Mouse (Mus musculus): ENCODE results near the gene Tead3. TPM values are rescaled to one million over a fixed set of nuclear protein-coding genes. Genes with fewer than 3 reads are reported as not detected.

Tead3 gene
- 0.74 and 0.75 TPM in 2 replicates for total RNA-seq (2017)

GRCm38 (mm10) chr17:28350466-28351352 is at the start of gene Tead3:
Gene Tead3 (minus strand): TSS chr17:28350817.
- peak; percentile 43 to 51 for ATAC-seq (replicated peaks in 1 of 2; ENCODE audit: insufficient read depth in 1 of 2, low FRiP score in 2 of 2, low TSS enrichment in 1 of 2, low read depth in 1 of 2, poor library complexity in 2 of 2, severe bottlenecking in 2 of 2)

- ATAC-seq (replicated peaks in 1 of 2; ENCODE audit: insufficient read depth in 1 of 2, low FRiP score in 2 of 2, low TSS enrichment in 1 of 2, low read depth in 1 of 2, poor library complexity in 2 of 2, severe bottlenecking in 2 of 2) = no peak
These were observed 44.4 kb upstream of the Tead3 start for GRCm38 (mm10) chr17:28394994-28395393.

GRCm38 (mm10) chr17:28394051-28394765 is 43.6 kb upstream of the Tead3 start:
- no peak for ATAC-seq (replicated peaks in 1 of 2; ENCODE audit: insufficient read depth in 1 of 2, low FRiP score in 2 of 2, low TSS enrichment in 1 of 2, low read depth in 1 of 2, poor library complexity in 2 of 2, severe bottlenecking in 2 of 2)

- peak; percentile 56 to 65; a peak in 3 of 4 replicates for ATAC-seq (replicated peaks in 1 of 2; ENCODE audit: insufficient read depth in 1 of 2, low FRiP score in 2 of 2, low TSS enrichment in 1 of 2, low read depth in 1 of 2, poor library complexity in 2 of 2, severe bottlenecking in 2 of 2)
These were observed 41.2 kb upstream of the Tead3 start for GRCm38 (mm10) chr17:28391568-28392432.

GRCm38 (mm10) chr17:28388534-28388933 is 37.9 kb upstream of the Tead3 start:
- no peak for ATAC-seq (replicated peaks in 1 of 2; ENCODE audit: insufficient read depth in 1 of 2, low FRiP score in 2 of 2, low TSS enrichment in 1 of 2, low read depth in 1 of 2, poor library complexity in 2 of 2, severe bottlenecking in 2 of 2)

GRCm38 (mm10) chr17:28386150-28386905 is 35.7 kb upstream of the Tead3 start:
- peak; percentile 69 to 76 for ATAC-seq (replicated peaks in 1 of 2; ENCODE audit: insufficient read depth in 1 of 2, low FRiP score in 2 of 2, low TSS enrichment in 1 of 2, low read depth in 1 of 2, poor library complexity in 2 of 2, severe bottlenecking in 2 of 2)

- no peak for ATAC-seq (replicated peaks in 1 of 2; ENCODE audit: insufficient read depth in 1 of 2, low FRiP score in 2 of 2, low TSS enrichment in 1 of 2, low read depth in 1 of 2, poor library complexity in 2 of 2, severe bottlenecking in 2 of 2)
These were observed 33.7 kb upstream of the Tead3 start for GRCm38 (mm10) chr17:28384298-28384697.

- no peak for ATAC-seq (replicated peaks in 1 of 2; ENCODE audit: insufficient read depth in 1 of 2, low FRiP score in 2 of 2, low TSS enrichment in 1 of 2, low read depth in 1 of 2, poor library complexity in 2 of 2, severe bottlenecking in 2 of 2)
These were observed 29.6 kb upstream of the Tead3 start for GRCm38 (mm10) chr17:28380255-28380654.

- ATAC-seq (replicated peaks in 1 of 2; ENCODE audit: insufficient read depth in 1 of 2, low FRiP score in 2 of 2, low TSS enrichment in 1 of 2, low read depth in 1 of 2, poor library complexity in 2 of 2, severe bottlenecking in 2 of 2) = peak; percentile 40 to 46; a peak in 3 of 4 replicates
These were observed 25.0 kb upstream of the Tead3 start for GRCm38 (mm10) chr17:28375592-28376061.

GRCm38 (mm10) chr17:28374494-28374893 is 23.9 kb upstream of the Tead3 start:
- ATAC-seq (replicated peaks in 1 of 2; ENCODE audit: insufficient read depth in 1 of 2, low FRiP score in 2 of 2, low TSS enrichment in 1 of 2, low read depth in 1 of 2, poor library complexity in 2 of 2, severe bottlenecking in 2 of 2) = peak in 1 of 2 experiments; percentile 11; a peak in 1 of 4 replicates

GRCm38 (mm10) chr17:28373821-28374220 is 23.2 kb upstream of the Tead3 start:
- peak; percentile 60 to 71; a peak in 3 of 4 replicates for ATAC-seq (replicated peaks in 1 of 2; ENCODE audit: insufficient read depth in 1 of 2, low FRiP score in 2 of 2, low TSS enrichment in 1 of 2, low read depth in 1 of 2, poor library complexity in 2 of 2, severe bottlenecking in 2 of 2)

GRCm38 (mm10) chr17:28371941-28372340 is 21.3 kb upstream of the Tead3 start:
- no peak for ATAC-seq (replicated peaks in 1 of 2; ENCODE audit: insufficient read depth in 1 of 2, low FRiP score in 2 of 2, low TSS enrichment in 1 of 2, low read depth in 1 of 2, poor library complexity in 2 of 2, severe bottlenecking in 2 of 2)

- no peak for ATAC-seq (replicated peaks in 1 of 2; ENCODE audit: insufficient read depth in 1 of 2, low FRiP score in 2 of 2, low TSS enrichment in 1 of 2, low read depth in 1 of 2, poor library complexity in 2 of 2, severe bottlenecking in 2 of 2)
These were observed 20.7 kb upstream of the Tead3 start for GRCm38 (mm10) chr17:28371286-28371685.

GRCm38 (mm10) chr17:28369056-28369455 is 18.4 kb upstream of the Tead3 start:
- ATAC-seq (replicated peaks in 1 of 2; ENCODE audit: insufficient read depth in 1 of 2, low FRiP score in 2 of 2, low TSS enrichment in 1 of 2, low read depth in 1 of 2, poor library complexity in 2 of 2, severe bottlenecking in 2 of 2) = no peak

GRCm38 (mm10) chr17:28368449-28368848 is 17.8 kb upstream of the Tead3 start:
- ATAC-seq (replicated peaks in 1 of 2; ENCODE audit: insufficient read depth in 1 of 2, low FRiP score in 2 of 2, low TSS enrichment in 1 of 2, low read depth in 1 of 2, poor library complexity in 2 of 2, severe bottlenecking in 2 of 2) = peak; percentile 71 to 76

- no peak for ATAC-seq (replicated peaks in 1 of 2; ENCODE audit: insufficient read depth in 1 of 2, low FRiP score in 2 of 2, low TSS enrichment in 1 of 2, low read depth in 1 of 2, poor library complexity in 2 of 2, severe bottlenecking in 2 of 2)
These were observed 14.5 kb upstream of the Tead3 start, which contains the start of gene Tulp1 for GRCm38 (mm10) chr17:28365122-28365521. Gene Tulp1 (minus strand): TSS chr17:28365222.

- ATAC-seq (replicated peaks in 1 of 2; ENCODE audit: insufficient read depth in 1 of 2, low FRiP score in 2 of 2, low TSS enrichment in 1 of 2, low read depth in 1 of 2, poor library complexity in 2 of 2, severe bottlenecking in 2 of 2) = no peak
These were observed 12.9 kb upstream of the Tead3 start for GRCm38 (mm10) chr17:28363507-28363906.
